Mouse (Mus musculus) retina, postnatal 7 days (tissue): ENCODE data around the gene BC061212.
"Not testable (repeated sequence)": the region's sequence is repeated elsewhere in the genome, so short reads cannot be mapped to it uniquely, and the experiment has no call there.

Experiments
- DNase-seq: peaks from one replicate; pipeline ENCODE4 v3.0.0-alpha.2; 2012; ENCODE audit warnings: low read depth, low spot score

BC061212 gene

DNA sequence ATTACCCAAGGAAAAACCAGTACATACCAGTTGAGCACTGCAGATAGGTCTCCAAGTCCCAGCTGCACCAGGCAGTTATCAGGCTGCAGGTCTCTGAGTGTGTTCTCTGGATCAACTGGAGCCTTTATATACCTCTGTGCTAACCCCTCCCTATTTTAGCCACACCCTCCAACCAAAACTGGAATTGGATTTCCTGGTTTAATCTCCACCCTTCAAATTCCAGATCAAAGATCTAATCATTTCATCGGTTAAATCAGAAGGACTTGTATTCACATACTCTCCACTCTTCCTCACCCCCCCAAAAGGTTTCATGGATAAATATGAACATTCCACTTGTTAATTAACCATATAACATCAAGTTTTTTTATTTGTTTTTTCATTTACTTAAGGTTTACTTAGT lies at the start of gene BC061212:
TSS of gene BC061212 (minus strand) at position 101 of the 400 bp plus-strand sequence.
- DNase-seq: not testable (repeated sequence)

GRCm38 (mm10) chr5:94076085-94076484 lies 5.7 kb upstream of the BC061212 start, which contains the start of gene Gm6351:
TSS of gene Gm6351 (plus strand) at chr5:94076385.
- DNase-seq: not testable (repeated sequence)
